Mouse (Mus musculus): Measurements from ENCODE around the gene Gm10570. TPM values are rescaled to one million over a fixed set of nuclear protein-coding genes. Genes with fewer than 3 reads are reported as not detected.
A peak's percentile ranks its signal among the peaks of the same experiment; 100 is the strongest.

Gm10570 gene
- 1.0 and 1.4 TPM in 2 replicates for polyA plus RNA-seq (2015; fragmentation: Nextera tagmentation; extraction: Ambion mirVana)

GRCm38 (mm10) chr4:130308231-130309081 lies at the start of gene Gm10570, which contains the start of gene Fabp3:
Gene Gm10570, minus strand, starts transcription at chr4:130308674.
Gene Fabp3, plus strand, starts transcription at chr4:130308595.
- Histone ChIP-seq H3K27ac (peak within 1 kb of the TSS; percentile 63), H3K4me2 (peak within 1 kb of the TSS; percentile 90), H3K27me3 (replicated peaks) (peaks cover 16% of the 10 kb centered on the region), H3K9ac (peak within 1 kb of the TSS; percentile 60), H3K4me1 (peaks cover 33% of the 10 kb centered on the region; the same call in 1 of the 2 replicates), H3K36me3 (replicated peaks) (peaks cover under 1% of the 10 kb centered on the region; the same call in 1 of the 2 replicates), H3K9me3 (no peaks in the 10 kb centered on the region), H3K4me3 (peak within 1 kb of the TSS; percentile 62)
- peak; percentile 85 for ATAC-seq (replicated peaks)
- under 1% methylated on average over 52 of the region's 52 CpGs for WGBS

- Histone ChIP-seq H3K27me3 (replicated peaks) (no peaks in the 10 kb centered on the region), H3K9me3 (no peaks in the 10 kb centered on the region), H3K36me3 (replicated peaks) (peaks cover 5% of the 10 kb centered on the region; the same call in 1 of the 2 replicates), H3K4me2 (no peak overlapping the region), H3K4me1 (peaks cover 28% of the 10 kb centered on the region), H3K27ac (no peak overlapping the region), H3K9ac (no peak overlapping the region), H3K4me3 (no peak overlapping the region)
- ATAC-seq (replicated peaks): no peak
Measured at GRCm38 (mm10) chr4:130357946-130358345, 49.5 kb upstream of the Gm10570 start.

- Histone ChIP-seq H3K4me2 (no peak overlapping the region), H3K4me1 (no peaks in the 10 kb centered on the region), H3K9me3 (no peaks in the 10 kb centered on the region), H3K27me3 (replicated peaks) (no peaks in the 10 kb centered on the region), H3K4me3 (no peak overlapping the region), H3K36me3 (replicated peaks) (peaks cover 11% of the 10 kb centered on the region), H3K27ac (no peak overlapping the region), H3K9ac (no peak overlapping the region)
- ATAC-seq (replicated peaks): no peak
- 93% methylated on average over 7 of the region's 7 CpGs for WGBS
Measured at GRCm38 (mm10) chr4:130352588-130352987, 44.1 kb upstream of the Gm10570 start.

GRCm38 (mm10) chr4:130350690-130351422 lies 42.4 kb upstream of the Gm10570 start:
- Histone ChIP-seq H3K4me1 (no peaks in the 10 kb centered on the region), H3K4me3 (no peak overlapping the region), H3K36me3 (replicated peaks) (peaks cover 11% of the 10 kb centered on the region; the same call in 1 of the 2 replicates), H3K9ac (no peak overlapping the region), H3K27me3 (replicated peaks) (no peaks in the 10 kb centered on the region), H3K4me2 (no peak overlapping the region), H3K9me3 (no peaks in the 10 kb centered on the region), H3K27ac (no peak overlapping the region)
- WGBS: 81% methylated on average over 16 of the region's 16 CpGs
- ATAC-seq (replicated peaks): no peak

- Histone ChIP-seq H3K27ac (no peak overlapping the region), H3K4me3 (no peak overlapping the region), H3K9ac (no peak overlapping the region), H3K4me2 (no peak overlapping the region), H3K9me3 (no peaks in the 10 kb centered on the region), H3K36me3 (replicated peaks) (peaks cover 11% of the 10 kb centered on the region; the same call in 1 of the 2 replicates), H3K27me3 (replicated peaks) (no peaks in the 10 kb centered on the region), H3K4me1 (no peaks in the 10 kb centered on the region)
- WGBS: 95% methylated on average over 6 of the region's 6 CpGs
- ATAC-seq (replicated peaks): no peak
Measured at GRCm38 (mm10) chr4:130349666-130350065, 41.2 kb upstream of the Gm10570 start.

- 24% methylated on average over 4 of the region's 4 CpGs for WGBS
- H3K36me3 ChIP-seq (replicated peaks): peaks cover 18% of the 10 kb centered on the region
- no peak overlapping the region for H3K9ac ChIP-seq
- H3K27ac ChIP-seq: no peak overlapping the region
- no peak for ATAC-seq (replicated peaks)
- H3K9me3 ChIP-seq: no peaks in the 10 kb centered on the region
- H3K27me3 ChIP-seq (replicated peaks): no peaks in the 10 kb centered on the region
- no peak overlapping the region for H3K4me2 ChIP-seq
- H3K4me1 ChIP-seq: peaks cover 4% of the 10 kb centered on the region; the same call in 1 of the 2 replicates
- H3K4me3 ChIP-seq: no peak overlapping the region
Measured at GRCm38 (mm10) chr4:130341691-130342090, 33.2 kb upstream of the Gm10570 start.

- no peaks in the 10 kb centered on the region for H3K9me3 ChIP-seq
- no peak for ATAC-seq (replicated peaks)
- no peak overlapping the region for H3K4me3 ChIP-seq
- WGBS: 89% methylated on average over 5 of the region's 5 CpGs
- no peak overlapping the region for H3K27ac ChIP-seq
- H3K36me3 ChIP-seq (replicated peaks): peaks cover 25% of the 10 kb centered on the region
- no peak overlapping the region for H3K9ac ChIP-seq
- no peaks in the 10 kb centered on the region for H3K4me1 ChIP-seq
- H3K4me2 ChIP-seq: no peak overlapping the region
- H3K27me3 ChIP-seq (replicated peaks): no peaks in the 10 kb centered on the region
Measured at GRCm38 (mm10) chr4:130335867-130336266, 27.4 kb upstream of the Gm10570 start.

GRCm38 (mm10) chr4:130327366-130327765 lies 18.9 kb upstream of the Gm10570 start:
- no peaks in the 10 kb centered on the region for H3K4me1 ChIP-seq
- H3K27me3 ChIP-seq (replicated peaks): no peaks in the 10 kb centered on the region
- no peak for ATAC-seq (replicated peaks)
- H3K36me3 ChIP-seq (replicated peaks): peaks cover 32% of the 10 kb centered on the region
- H3K4me2 ChIP-seq: no peak overlapping the region
- no peak overlapping the region for H3K27ac ChIP-seq
- H3K9me3 ChIP-seq: no peaks in the 10 kb centered on the region
- H3K9ac ChIP-seq: no peak overlapping the region
- WGBS: 78% methylated on average over 9 of the region's 9 CpGs
- H3K4me3 ChIP-seq: no peak overlapping the region

- 96% methylated on average over 2 of the region's 2 CpGs for WGBS
- peaks cover 36% of the 10 kb centered on the region; the same call in 1 of the 2 replicates for H3K36me3 ChIP-seq (replicated peaks)
- ATAC-seq (replicated peaks): no peak
Measured at GRCm38 (mm10) chr4:130325446-130325845, 17.0 kb upstream of the Gm10570 start.

GRCm38 (mm10) chr4:130323607-130324006 lies 15.1 kb upstream of the Gm10570 start:
- Histone ChIP-seq H3K36me3 (replicated peaks) (peaks cover 33% of the 10 kb centered on the region; the same call in 1 of the 2 replicates), H3K4me2 (no peak overlapping the region), H3K27ac (no peak overlapping the region), H3K9ac (no peak overlapping the region), H3K9me3 (no peaks in the 10 kb centered on the region), H3K4me1 (no peaks in the 10 kb centered on the region), H3K4me3 (no peak overlapping the region), H3K27me3 (replicated peaks) (no peaks in the 10 kb centered on the region)
- 81% methylated on average over 5 of the region's 5 CpGs for WGBS
- no peak for ATAC-seq (replicated peaks)

More at GRCm38 (mm10) chr4:130325446-130325845, 17.0 kb upstream of the Gm10570 start:
- Histone ChIP-seq H3K27ac (no peak overlapping the region), H3K4me2 (no peak overlapping the region), H3K9me3 (no peaks in the 10 kb centered on the region), H3K27me3 (replicated peaks) (no peaks in the 10 kb centered on the region), H3K4me1 (no peaks in the 10 kb centered on the region), H3K9ac (no peak overlapping the region), H3K4me3 (no peak overlapping the region)

GRCm38 (mm10) chr4:130323165-130323564 lies 14.7 kb upstream of the Gm10570 start:
- Histone ChIP-seq H3K4me2 (no peak overlapping the region), H3K27me3 (replicated peaks) (no peaks in the 10 kb centered on the region), H3K9me3 (no peaks in the 10 kb centered on the region), H3K36me3 (replicated peaks) (peaks cover 33% of the 10 kb centered on the region; the same call in 1 of the 2 replicates), H3K4me3 (no peak overlapping the region), H3K9ac (no peak overlapping the region), H3K27ac (no peak overlapping the region), H3K4me1 (no peaks in the 10 kb centered on the region)
- 91% methylated on average over 1 of the region's 1 CpGs for WGBS
- no peak for ATAC-seq (replicated peaks)

- no peaks in the 10 kb centered on the region for H3K27me3 ChIP-seq (replicated peaks)
- ATAC-seq (replicated peaks): no peak
- H3K36me3 ChIP-seq (replicated peaks): peaks cover 34% of the 10 kb centered on the region; the same call in 1 of the 2 replicates
- no peak overlapping the region for H3K4me3 ChIP-seq
- no peak overlapping the region for H3K27ac ChIP-seq
- no peak overlapping the region for H3K4me2 ChIP-seq
- H3K9ac ChIP-seq: no peak overlapping the region
- H3K9me3 ChIP-seq: no peaks in the 10 kb centered on the region
- WGBS: 90% methylated on average over 7 of the region's 7 CpGs
- no peaks in the 10 kb centered on the region for H3K4me1 ChIP-seq
Measured at GRCm38 (mm10) chr4:130322567-130322966, 14.1 kb upstream of the Gm10570 start.
